Mouse (Mus musculus): ENCODE results near the gene Cd160. TPM values are rescaled to one million over a fixed set of nuclear protein-coding genes. Genes with fewer than 3 reads are reported as not detected.

Cd160 gene
- polyA plus RNA-seq, 1 experiment from 2014 or later, result 0.14 TPM

DNA sequence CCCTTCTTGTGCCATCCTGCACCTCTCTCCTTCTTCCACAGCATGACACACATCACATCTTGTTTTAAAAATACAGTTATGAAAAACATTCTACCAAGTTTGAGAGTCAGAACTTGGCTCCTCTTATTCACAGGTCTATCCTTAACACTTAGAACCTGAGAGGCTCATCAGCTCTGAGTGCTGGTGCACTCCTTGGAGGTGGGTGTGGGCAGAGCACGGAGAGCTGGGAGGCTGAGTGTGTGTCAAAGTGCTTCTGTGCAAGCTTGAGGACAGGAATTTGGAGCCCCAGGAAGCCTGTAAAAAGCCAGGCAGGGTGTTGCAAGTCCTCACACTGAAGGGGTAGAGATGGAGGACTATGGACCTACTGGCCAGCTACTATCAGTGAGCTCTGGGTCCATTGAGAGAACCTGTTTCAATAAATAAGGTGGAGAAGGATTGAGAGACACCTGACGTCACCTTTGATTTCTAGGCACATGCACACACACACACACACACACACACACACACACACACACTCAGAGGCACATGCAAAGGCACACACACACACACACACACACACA lies 20.1 kb upstream of the Cd160 start:
- WGBS (ENCODE audit: insufficient replicate concordance), result 64% methylated on average over 2 of the region's 2 CpGs
- ATAC-seq (ENCODE audit: low read depth) (no peak), DNase-seq (no peak)
- H3K4me1 ChIP-seq (replicated peaks), result peaks cover 19% of the 10 kb centered on the region
- H3K4me3 ChIP-seq (replicated peaks), result no peak overlapping the region
- no peak overlapping the region for H3K27ac ChIP-seq
- no peaks in the 10 kb centered on the region for H3K9me3 ChIP-seq (replicated peaks)
- H3K9ac ChIP-seq, result no peak overlapping the region
- no peaks in the 10 kb centered on the region for H3K36me3 ChIP-seq
- no peak overlapping the region for H3K4me2 ChIP-seq
- no peaks in the 10 kb centered on the region for H3K27me3 ChIP-seq

GRCm38 (mm10) chr3:96848470-96848869 lies 19.3 kb upstream of the Cd160 start:
- DNase-seq (no peak), ATAC-seq (ENCODE audit: low read depth) (peak; percentile 48; the same call in 1 of the 2 replicates)
- no peaks in the 10 kb centered on the region for H3K36me3 ChIP-seq

DNA sequence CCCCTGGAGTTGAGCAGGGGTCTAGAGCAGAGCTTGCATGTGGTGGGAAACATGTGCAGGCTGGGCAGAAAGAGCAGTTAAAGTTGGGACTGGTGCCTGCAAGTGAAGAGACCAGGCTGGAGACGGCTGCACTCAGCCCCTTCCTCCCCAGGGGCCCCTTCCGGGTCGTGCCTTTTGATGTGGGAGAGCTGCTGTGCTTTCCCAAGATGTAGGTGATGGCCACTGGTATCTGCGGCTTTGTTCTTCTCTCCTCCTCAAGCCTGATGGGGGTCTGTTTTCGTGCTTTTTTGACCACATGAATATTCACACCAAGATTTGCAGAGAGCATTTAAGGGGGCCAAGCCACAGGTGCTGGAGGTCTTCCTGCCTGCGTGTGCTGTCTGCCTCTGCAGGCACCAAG lies 18.5 kb upstream of the Cd160 start:
- no peak overlapping the region for H3K9ac ChIP-seq
- ATAC-seq (ENCODE audit: low read depth), result no peak
- H3K4me2 ChIP-seq, result no peak overlapping the region
- no peaks in the 10 kb centered on the region for H3K9me3 ChIP-seq (replicated peaks)
- DNase-seq, result no peak
- no peak overlapping the region for H3K4me3 ChIP-seq (replicated peaks)
- H3K36me3 ChIP-seq, result no peaks in the 10 kb centered on the region
- H3K27ac ChIP-seq, result no peak overlapping the region
- WGBS (ENCODE audit: insufficient replicate concordance), result 18% methylated on average over 6 of the region's 6 CpGs
- peaks cover 19% of the 10 kb centered on the region for H3K4me1 ChIP-seq (replicated peaks)
- H3K27me3 ChIP-seq, result no peaks in the 10 kb centered on the region

More at GRCm38 (mm10) chr3:96848470-96848869, 19.3 kb upstream of the Cd160 start:
- peaks cover 19% of the 10 kb centered on the region for H3K4me1 ChIP-seq (replicated peaks)
- H3K4me2 ChIP-seq, result no peak overlapping the region
- H3K27me3 ChIP-seq, result no peaks in the 10 kb centered on the region
- no peak overlapping the region for H3K4me3 ChIP-seq (replicated peaks)
- H3K27ac ChIP-seq, result no peak overlapping the region
- H3K9ac ChIP-seq, result no peak overlapping the region
- H3K9me3 ChIP-seq (replicated peaks), result no peaks in the 10 kb centered on the region
- 65% methylated on average over 7 of the region's 8 CpGs for WGBS (ENCODE audit: insufficient replicate concordance)

DNA sequence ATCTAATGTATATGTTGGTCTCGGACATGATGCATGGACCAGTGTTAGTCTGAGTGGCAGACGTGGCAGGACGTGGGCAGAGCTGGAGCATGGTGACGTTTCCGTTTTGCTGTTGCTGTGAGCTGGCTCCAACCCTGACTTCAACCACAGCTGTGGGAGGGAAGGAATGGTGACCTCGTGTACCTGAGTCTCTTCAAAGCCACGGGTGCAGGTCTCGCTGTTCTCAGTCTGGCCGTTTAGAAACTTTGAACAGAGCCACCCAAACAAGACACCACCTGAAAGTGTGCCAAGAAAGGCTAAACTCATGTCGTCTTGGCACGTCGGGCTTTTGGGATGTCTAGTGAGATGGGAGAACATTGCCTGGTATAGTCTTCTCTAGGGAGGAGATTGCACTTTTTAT lies 17.8 kb upstream of the Cd160 start:
- H3K27me3 ChIP-seq, result no peaks in the 10 kb centered on the region
- H3K27ac ChIP-seq, result no peak overlapping the region
- no peak for ATAC-seq (ENCODE audit: low read depth)
- H3K4me1 ChIP-seq (replicated peaks), result peaks cover 19% of the 10 kb centered on the region
- H3K9ac ChIP-seq, result no peak overlapping the region
- no peak for DNase-seq
- no peak overlapping the region for H3K4me3 ChIP-seq (replicated peaks)
- H3K9me3 ChIP-seq (replicated peaks), result no peaks in the 10 kb centered on the region
- no peak overlapping the region for H3K4me2 ChIP-seq
- 49% methylated on average over 12 of the region's 12 CpGs for WGBS (ENCODE audit: insufficient replicate concordance)
- H3K36me3 ChIP-seq, result no peaks in the 10 kb centered on the region

- Histone ChIP-seq H3K9ac (no peak overlapping the region), H3K4me2 (no peak overlapping the region), H3K9me3 (replicated peaks) (no peaks in the 10 kb centered on the region), H3K27me3 (no peaks in the 10 kb centered on the region), H3K36me3 (no peaks in the 10 kb centered on the region), H3K27ac (no peak overlapping the region), H3K4me3 (replicated peaks) (no peak overlapping the region), H3K4me1 (replicated peaks) (peaks cover 19% of the 10 kb centered on the region)
- WGBS (ENCODE audit: insufficient replicate concordance), result 68% methylated on average over 9 of the region's 9 CpGs
- ATAC-seq (ENCODE audit: low read depth), result no peak
- no peak for DNase-seq
Observed at GRCm38 (mm10) chr3:96845806-96846205, 16.7 kb upstream of the Cd160 start.

GRCm38 (mm10) chr3:96845191-96845590 lies 16.0 kb upstream of the Cd160 start:
- peaks cover 19% of the 10 kb centered on the region for H3K4me1 ChIP-seq (replicated peaks)
- DNase-seq (no peak), ATAC-seq (ENCODE audit: low read depth) (no peak)
- H3K4me2 ChIP-seq, result no peak overlapping the region
- WGBS (ENCODE audit: insufficient replicate concordance), result 76% methylated on average over 6 of the region's 6 CpGs
- no peaks in the 10 kb centered on the region for H3K9me3 ChIP-seq (replicated peaks)
- no peak overlapping the region for H3K27ac ChIP-seq
- no peak overlapping the region for H3K9ac ChIP-seq
- no peaks in the 10 kb centered on the region for H3K36me3 ChIP-seq
- H3K4me3 ChIP-seq (replicated peaks), result no peak overlapping the region
- H3K27me3 ChIP-seq, result no peaks in the 10 kb centered on the region

DNA sequence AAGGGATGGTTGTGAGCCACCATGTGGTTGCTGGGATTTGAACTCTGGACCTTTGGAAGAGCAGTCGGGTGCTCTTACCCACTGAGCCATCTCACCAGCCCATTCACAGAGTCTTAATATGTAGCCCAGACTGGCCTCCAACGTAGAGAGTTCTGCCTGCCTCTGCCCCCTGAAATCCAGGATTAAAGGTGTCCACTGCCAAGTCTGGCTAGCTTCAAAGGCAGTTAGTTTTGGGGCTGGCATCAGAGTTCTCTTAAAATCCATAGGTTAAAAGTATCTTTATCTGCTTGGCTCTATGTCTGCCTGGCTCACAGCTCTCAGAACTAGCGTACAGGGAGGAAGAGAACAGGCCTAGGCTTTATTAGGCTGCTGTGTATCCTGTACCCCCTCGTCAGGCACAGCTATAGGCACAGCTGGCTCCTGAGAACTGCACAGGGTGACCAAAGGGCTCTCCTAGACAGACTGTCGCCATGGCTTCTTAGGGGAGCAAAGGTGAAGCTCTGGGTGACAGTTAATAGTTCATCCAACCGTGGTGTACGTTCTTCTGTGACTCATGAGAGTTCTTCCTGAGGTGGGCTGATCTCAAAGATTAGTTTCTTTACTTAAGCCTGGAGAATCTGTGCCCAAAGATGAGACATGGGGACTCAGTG lies 10.0 kb upstream of the Cd160 start:
- Histone ChIP-seq H3K27ac (no peak overlapping the region), H3K9ac (no peak overlapping the region), H3K4me3 (replicated peaks) (no peak overlapping the region), H3K27me3 (no peaks in the 10 kb centered on the region), H3K4me2 (no peak overlapping the region), H3K4me1 (replicated peaks) (peaks cover 3% of the 10 kb centered on the region; the same call in 1 of the 2 replicates), H3K36me3 (no peaks in the 10 kb centered on the region), H3K9me3 (replicated peaks) (no peaks in the 10 kb centered on the region)
- WGBS (ENCODE audit: insufficient replicate concordance), result 63% methylated on average over 7 of the region's 7 CpGs
- ATAC-seq (ENCODE audit: low read depth) (no peak; the same call in 1 of the 2 replicates), DNase-seq (no peak)

DNA sequence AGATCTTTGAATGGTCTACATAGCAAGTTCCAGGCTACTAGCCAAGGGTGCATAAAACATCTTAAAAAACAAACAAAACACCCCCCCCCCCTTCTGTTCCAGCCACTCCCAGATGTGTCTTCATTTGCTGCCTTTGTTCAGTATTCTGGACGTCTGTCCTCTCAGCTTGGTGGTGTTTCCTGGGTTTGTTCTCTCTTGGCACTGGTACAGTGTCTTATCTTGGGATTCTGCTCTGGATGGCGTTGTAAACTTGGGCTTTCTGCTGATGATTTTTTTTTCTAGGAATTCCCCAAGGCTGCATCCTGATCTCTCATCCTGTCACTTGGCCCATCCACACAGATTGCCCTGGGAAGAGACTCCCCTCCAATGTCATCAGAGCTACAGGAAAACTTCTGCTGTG lies 7.3 kb upstream of the Cd160 start:
- no peak for ATAC-seq (ENCODE audit: low read depth)
- Histone ChIP-seq H3K9ac (no peak overlapping the region), H3K27me3 (no peaks in the 10 kb centered on the region), H3K27ac (no peak overlapping the region), H3K4me2 (no peak overlapping the region), H3K4me1 (replicated peaks) (peaks cover 3% of the 10 kb centered on the region; the same call in 1 of the 2 replicates), H3K4me3 (replicated peaks) (no peak overlapping the region), H3K9me3 (replicated peaks) (no peaks in the 10 kb centered on the region), H3K36me3 (no peaks in the 10 kb centered on the region)
- WGBS (ENCODE audit: insufficient replicate concordance), result 35% methylated on average over 2 of the region's 2 CpGs
- DNase-seq, result no peak

DNA sequence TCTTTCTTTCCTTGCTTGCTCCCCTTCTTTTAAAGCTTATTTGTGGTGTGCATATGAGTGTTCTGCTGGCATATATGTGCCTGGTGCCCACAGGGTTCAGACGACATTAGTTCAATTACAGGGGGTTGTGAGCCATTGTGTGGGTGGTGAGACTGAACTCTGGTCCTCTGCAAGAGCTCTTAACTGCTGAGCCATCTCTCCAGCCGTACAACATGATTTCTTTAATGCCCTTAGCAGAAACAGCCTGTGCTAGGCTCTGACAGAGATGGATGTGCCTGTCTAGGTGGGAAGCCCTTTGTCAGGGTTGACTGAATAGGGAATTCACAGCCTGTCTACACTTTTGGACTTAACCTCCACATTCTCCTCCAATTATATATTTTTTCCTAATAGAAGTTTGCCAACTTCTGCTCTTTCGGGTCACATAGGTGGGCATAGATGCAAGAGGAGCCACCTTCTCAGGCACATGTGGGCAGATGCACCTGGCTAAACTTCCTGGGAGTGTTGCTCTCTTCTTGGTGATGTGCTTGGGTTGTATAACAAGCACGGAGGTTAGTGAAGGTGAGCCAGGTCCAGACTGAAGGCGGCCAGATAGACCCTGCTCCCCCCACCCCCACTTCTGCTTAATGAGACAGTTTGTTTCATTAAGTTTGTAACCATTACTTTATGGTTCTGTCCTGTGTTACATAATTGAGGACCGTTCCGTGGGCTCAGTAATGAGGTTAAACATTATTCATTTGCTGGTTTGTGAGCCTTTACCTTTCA lies 5.6 kb upstream of the Cd160 start:
- ATAC-seq (ENCODE audit: low read depth) (no peak), DNase-seq (no peak)
- 64% methylated on average over 7 of the region's 7 CpGs for WGBS (ENCODE audit: insufficient replicate concordance)
- H3K4me1 ChIP-seq (replicated peaks), result peaks cover 3% of the 10 kb centered on the region; the same call in 1 of the 2 replicates
- no peak overlapping the region for H3K4me3 ChIP-seq (replicated peaks)
- H3K9ac ChIP-seq, result no peak overlapping the region
- H3K9me3 ChIP-seq (replicated peaks), result no peaks in the 10 kb centered on the region
- no peak overlapping the region for H3K4me2 ChIP-seq
- no peaks in the 10 kb centered on the region for H3K27me3 ChIP-seq
- H3K36me3 ChIP-seq, result no peaks in the 10 kb centered on the region
- no peak overlapping the region for H3K27ac ChIP-seq

DNA sequence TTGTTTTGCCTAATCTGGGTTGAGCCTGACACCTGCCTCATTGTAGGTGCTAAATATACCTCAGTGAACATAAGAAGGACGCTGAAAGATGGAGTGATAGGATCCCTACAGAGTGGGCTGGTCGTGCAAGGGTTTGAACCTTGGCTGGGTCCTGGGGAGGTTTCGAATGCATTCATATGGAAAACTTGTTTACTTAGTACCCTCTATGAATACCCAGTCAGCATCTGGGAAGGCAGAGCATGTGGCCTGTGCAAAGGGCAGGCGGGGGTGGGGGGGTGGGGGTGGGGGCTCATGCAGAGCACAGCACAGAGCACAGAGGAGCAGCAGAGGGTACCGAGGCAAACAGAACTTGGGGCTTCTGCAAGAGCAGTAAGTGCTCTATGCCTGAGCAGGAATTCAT lies 3.8 kb upstream of the Cd160 start:
- 44% methylated on average over 5 of the region's 5 CpGs for WGBS (ENCODE audit: insufficient replicate concordance)
- no peak overlapping the region for H3K4me3 ChIP-seq (replicated peaks)
- H3K9me3 ChIP-seq (replicated peaks), result no peaks in the 10 kb centered on the region
- no peaks in the 10 kb centered on the region for H3K36me3 ChIP-seq
- no peak for ATAC-seq (ENCODE audit: low read depth)
- no peaks in the 10 kb centered on the region for H3K27me3 ChIP-seq
- DNase-seq, result no peak
- no peak overlapping the region for H3K27ac ChIP-seq
- 0 out of 2 replicates have a peak, but pooled peaks cover 4% of the 10 kb centered on the region for H3K4me1 ChIP-seq (replicated peaks)
- no peak overlapping the region for H3K4me2 ChIP-seq
- no peak overlapping the region for H3K9ac ChIP-seq

- peak overlapping the region; percentile 27 for H3K4me3 ChIP-seq (replicated peaks)
- H3K4me2 ChIP-seq, result peak overlapping the region; percentile 31; the same call in 1 of the 2 replicates
- ATAC-seq (ENCODE audit: low read depth), result peak; percentile 61
Observed at GRCm38 (mm10) chr3:96829856-96830255, 705 bp upstream of the Cd160 start.

More at GRCm38 (mm10) chr3:96829856-96830255, 705 bp upstream of the Cd160 start:
- Histone ChIP-seq H3K4me1 (replicated peaks) (0 out of 2 replicates have a peak, but pooled peaks cover 4% of the 10 kb centered on the region), H3K36me3 (no peaks in the 10 kb centered on the region), H3K9me3 (replicated peaks) (no peaks in the 10 kb centered on the region), H3K27ac (no peak overlapping the region), H3K9ac (no peak overlapping the region), H3K27me3 (no peaks in the 10 kb centered on the region)
- no peak for DNase-seq
- 68% methylated on average over 10 of the region's 10 CpGs for WGBS (ENCODE audit: insufficient replicate concordance)
